7 mouse cellular contexts compared by ENCODE assay signal in the genomic region with DNA sequence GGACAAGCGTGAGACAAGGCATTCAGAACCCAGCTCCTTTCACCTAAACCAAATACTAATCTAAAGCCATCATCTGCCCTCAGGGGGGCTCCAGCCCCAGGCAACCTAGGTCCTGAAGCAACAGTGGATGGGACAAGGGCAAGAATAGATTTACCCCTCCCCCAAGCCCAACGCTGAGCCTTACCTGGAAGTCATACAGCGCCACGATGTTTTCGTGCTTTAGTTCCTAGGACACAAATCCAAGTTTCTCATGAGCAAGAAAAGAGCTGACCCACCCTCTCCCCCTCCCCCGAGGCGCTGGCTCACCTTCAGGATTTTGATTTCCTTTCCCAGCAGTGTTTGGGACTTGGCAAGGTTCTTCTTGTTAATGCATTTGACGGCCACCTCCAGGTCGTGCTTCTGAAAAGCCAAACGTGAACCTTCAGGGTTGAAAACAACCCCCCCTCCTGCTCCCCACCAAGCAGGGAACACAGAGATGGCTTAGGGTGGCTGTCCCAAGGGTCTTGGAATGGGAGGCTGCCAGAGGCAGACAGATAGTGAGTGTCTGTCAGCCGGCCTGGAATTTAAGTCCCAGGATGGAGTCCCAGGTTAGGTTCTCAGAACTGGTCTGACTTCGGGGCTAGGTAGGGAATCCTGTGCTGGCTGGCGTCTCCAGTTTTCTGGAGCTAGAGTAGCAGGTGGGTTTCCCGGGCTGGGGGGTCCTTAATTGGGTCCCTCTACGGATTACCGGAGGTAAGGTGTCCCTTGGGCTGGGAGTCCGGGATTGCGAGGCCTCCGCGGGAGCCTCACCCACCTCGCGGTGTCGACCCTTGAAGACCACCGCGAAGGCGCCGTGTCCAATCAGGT. TPM values are rescaled to one million over a fixed set of nuclear protein-coding genes. Genes with fewer than 3 reads are reported as not detected.
A peak's percentile ranks its signal among the peaks of the same experiment; 100 is the strongest.
DNase-seq lines count a peak whose midpoint lies in the region; ATAC-seq and TF ChIP-seq lines count a peak whose summit lies in the region.

No protein-coding gene starts in this region.

- no peak for TF ChIP-seq EP300 in CH12.LX (IDR thresholded peaks at IDR 0.05; ENCODE audit: low read length)

- dilution Hi-C loops in CH12.LX (cut with MboI; ENCODE audit: extremely low pct_ligation_motif_present, extremely low pct_unique_long_range_greater_than_20kb, low sequenced_read_pairs) = no loop called here

- H3K9ac ChIP-seq in CH12.LX (ENCODE audit: insufficient read depth, low read depth) = peak overlapping the region; percentile 88
- peak overlapping the region; percentile 92 for H3K9ac ChIP-seq in heart, embryonic 12.5 days
- H3K9ac ChIP-seq in kidney, embryonic 16.5 days (replicated peaks; ENCODE audit: low read length) = peak overlapping the region; percentile 93

- DNase-seq in 416B (ENCODE audit: low read depth) (peak; percentile 28), CH12.LX (ENCODE audit: extremely low read depth) (no peak)
- DNase-seq in cerebellum, postnatal 25 days = peak; percentile 48 to 55
- DNase-seq in thymus, adult 18-20 months = peak; percentile 25 to 45

- in situ Hi-C loops in CH12.LX (cut with MboI; ENCODE audit: low pct_ligation_motif_present, low pct_unique_long_range_greater_than_20kb, low sequenced_read_pairs) = no loop called here

- H3K79me2 ChIP-seq in CH12.LX (replicated peaks; ENCODE audit: control insufficient read depth, extremely low read depth, insufficient read depth, poor library complexity, severe bottlenecking) = 0 out of 2 replicates have a peak, but pooled peaks cover 4% of the 10 kb centered on the region
- H3K79me2 ChIP-seq in macrophage (ENCODE audit: inconsistent target) = peaks cover 33% of the 10 kb centered on the region; the same call in 1 of the 2 replicates

- H3K4me3 ChIP-seq in CH12.LX (replicated peaks in 1 of 3; ENCODE audit: low read depth in 2 of 3, low read length in 2 of 3, poor library complexity in 1 of 3) (peak overlapping the region; percentile 55 to 95 (median 79)), macrophage (ENCODE audit: inconsistent target) (peak overlapping the region; percentile 58)
- H3K4me3 ChIP-seq in heart, embryonic 12.5 days = peak overlapping the region; percentile 86
- peak overlapping the region; percentile 87 for H3K4me3 ChIP-seq in kidney, embryonic 16.5 days (ENCODE audit: low read length)

- no peak for ATAC-seq in heart, embryonic 12.5 days (ENCODE audit: insufficient number of reproducible peaks, low FRiP score)
- ATAC-seq in kidney, embryonic 16.5 days (ENCODE audit: low FRiP score, low TSS enrichment) = no peak; the same call in 1 of the 2 replicates

- H3K27me3 ChIP-seq in CH12.LX (replicated peaks) = no peaks in the 10 kb centered on the region
- H3K27me3 ChIP-seq in heart, embryonic 12.5 days (replicated peaks) = no peaks in the 10 kb centered on the region
- no peaks in the 10 kb centered on the region for H3K27me3 ChIP-seq in kidney, embryonic 16.5 days (ENCODE audit: insufficient read depth, low read length)

- H3K9me3 ChIP-seq in CH12.LX (replicated peaks; ENCODE audit: low read length) = no peaks in the 10 kb centered on the region
- H3K9me3 ChIP-seq in heart, embryonic 12.5 days (replicated peaks) = no peaks in the 10 kb centered on the region
- H3K9me3 ChIP-seq in kidney, embryonic 16.5 days (ENCODE audit: low read length) = no peaks in the 10 kb centered on the region

- TF ChIP-seq CTCF in CH12.LX (conservative IDR thresholded peaks at IDR 0.05 in 1 of 2, IDR thresholded peaks at IDR 0.05 in 1 of 2; ENCODE audit: low read depth in 2 of 2, low read length in 2 of 2) = no peak

- peaks cover 16 to 39% of the 10 kb centered on the region in 2 experiments for H3K4me1 ChIP-seq in CH12.LX (ENCODE audit: control insufficient read depth in 1 of 2, insufficient read depth in 2 of 2)
- peaks cover 24% of the 10 kb centered on the region for H3K4me1 ChIP-seq in heart, embryonic 12.5 days (replicated peaks)
- peaks cover 18% of the 10 kb centered on the region for H3K4me1 ChIP-seq in kidney, embryonic 16.5 days (ENCODE audit: insufficient read depth, low read length)

- no peak for TF ChIP-seq RAD21 in CH12.LX (IDR thresholded peaks at IDR 0.05; ENCODE audit: low read depth, low read length)

- H3K36me3 ChIP-seq in CH12.LX (replicated peaks in 1 of 2; ENCODE audit: control insufficient read depth in 1 of 2, insufficient read depth in 1 of 2, low read length in 1 of 2) = peaks cover 0 to 20% of the 10 kb centered on the region in 2 experiments
- H3K36me3 ChIP-seq in heart, embryonic 12.5 days = 0 out of 2 replicates have a peak, but pooled peaks cover 3% of the 10 kb centered on the region
- H3K36me3 ChIP-seq in kidney, embryonic 16.5 days (ENCODE audit: insufficient read depth, low read length) = no peaks in the 10 kb centered on the region
- H3K36me3 ChIP-seq in macrophage (ENCODE audit: inconsistent target) = peaks cover 19% of the 10 kb centered on the region; the same call in 1 of the 2 replicates

- H3K27ac ChIP-seq in CH12.LX (ENCODE audit: insufficient read depth, low read depth) = no peak overlapping the region
- peak overlapping the region; percentile 81 for H3K27ac ChIP-seq in heart, embryonic 12.5 days (ENCODE audit: poor library complexity, severe bottlenecking)
- peak overlapping the region; percentile 77 for H3K27ac ChIP-seq in kidney, embryonic 16.5 days (ENCODE audit: low read length)
- peak overlapping the region; percentile 78 for H3K27ac ChIP-seq in macrophage

- peak overlapping the region; percentile 92 for H3K4me2 ChIP-seq in CH12.LX (ENCODE audit: insufficient read depth, low read depth, poor library complexity, severe bottlenecking)
- H3K4me2 ChIP-seq in heart, embryonic 12.5 days = peak overlapping the region; percentile 91
- H3K4me2 ChIP-seq in kidney, embryonic 16.5 days (replicated peaks; ENCODE audit: low read depth, low read length) = peak overlapping the region; percentile 94

- no peak for TF ChIP-seq POLR2A in CH12.LX (IDR thresholded peaks at IDR 0.05; ENCODE audit: low read depth, low read length)

- 1% methylated on average over 27 of the region's 27 CpGs for WGBS in heart, embryonic 12.5 days
- under 1% methylated on average over 27 of the region's 27 CpGs for WGBS in kidney, embryonic 16.5 days
- 3% methylated on average over 27 of the region's 27 CpGs for WGBS in macrophage (ENCODE audit: missing documents)

RNA-seq across cellular contexts. Expression of a gene that starts 0.9 kb away (rescaled TPM):
- 6.3 and 8.4 TPM in 2 replicates for total RNA-seq in CH12.LX (2012; rRNA removed)
- total RNA-seq in CH12.LX (2014; rRNA removed) = 2.4 and 2.7 TPM in 2 replicates
- 10.0 and 13.6 TPM in 2 replicates for polyA plus RNA-seq in CH12.LX (2012; ENCODE audit: insufficient read length, low read depth)
- 17.4 TPM in 2 replicates for polyA plus RNA-seq in heart, embryonic 12.5 days (2016; fragmentation: Nextera tagmentation; extraction: Ambion mirVana)
- polyA plus RNA-seq in kidney, embryonic 16.5 days (2015; fragmentation: Nextera tagmentation; extraction: Ambion mirVana) = 18.6 and 19.5 TPM in 2 replicates
- total RNA-seq in macrophage (2018; cell fraction: chromatin; rRNA removed) = 100 to 1,000 TPM in 8 of 26 experiments, 10 to 100 TPM in 18; 34.8 to 152 (median 77.9) TPM
- 10 to 100 TPM; 11.7 to 33.5 (median 17.2) TPM for total RNA-seq in macrophage (2018; cell fraction: cytosol; rRNA removed)
- 10 to 100 TPM; 13.5 to 95.7 (median 32.3) TPM for total RNA-seq in macrophage (2018; cell fraction: nucleus; rRNA removed)
- polyA plus RNA-seq in macrophage (2018) = 9.6 to 23.9 TPM (median 15.4 TPM) in 3 replicates

RNA-seq across cellular contexts. Expression of a gene that starts 28.6 kb away (rescaled TPM):
- total RNA-seq in CH12.LX (2012; rRNA removed) (84.6 and 99.3 TPM in 2 replicates), CH12.LX (2014; rRNA removed) (54.4 and 59.1 TPM in 2 replicates)
- polyA plus RNA-seq in CH12.LX (2012; ENCODE audit: insufficient read length, low read depth) (72.4 and 93.1 TPM in 2 replicates), macrophage (2018) (14.8 to 27.1 TPM (median 18.1 TPM) in 3 replicates)
- polyA plus RNA-seq in heart, embryonic 12.5 days (2016; fragmentation: Nextera tagmentation; extraction: Ambion mirVana) = 33.8 and 37.8 TPM in 2 replicates
- polyA plus RNA-seq in kidney, embryonic 16.5 days (2015; fragmentation: Nextera tagmentation; extraction: Ambion mirVana) = 44.4 and 45.1 TPM in 2 replicates
- 10 to 100 TPM in 25 of 26 experiments, 1 to 10 TPM in 1; 9.2 to 29.5 (median 19.7) TPM for total RNA-seq in macrophage (2018; cell fraction: chromatin; rRNA removed)
- 10 to 100 TPM; 12.5 to 21.4 (median 17.6) TPM for total RNA-seq in macrophage (2018; cell fraction: cytosol; rRNA removed)
- 10 to 100 TPM in 25 of 26 experiments, 1 to 10 TPM in 1; 8.9 to 39.1 (median 18.0) TPM for total RNA-seq in macrophage (2018; cell fraction: nucleus; rRNA removed)

RNA-seq across cellular contexts. Expression of a gene that starts 30.5 kb away (rescaled TPM):
- 39.3 and 59.5 TPM in 2 replicates for total RNA-seq in CH12.LX (2012; rRNA removed)
- total RNA-seq in CH12.LX (2014; rRNA removed) = 51.9 and 64.0 TPM in 2 replicates
- 26.5 and 28.2 TPM in 2 replicates for polyA plus RNA-seq in CH12.LX (2012; ENCODE audit: insufficient read length, low read depth)
- 32.3 and 33.4 TPM in 2 replicates for polyA plus RNA-seq in heart, embryonic 12.5 days (2016; fragmentation: Nextera tagmentation; extraction: Ambion mirVana)
- polyA plus RNA-seq in kidney, embryonic 16.5 days (2015; fragmentation: Nextera tagmentation; extraction: Ambion mirVana) = 32.1 and 35.3 TPM in 2 replicates
- 10 to 100 TPM in 11 of 26 experiments, 1 to 10 TPM in 11, not detected in 4; 2.3 to 43.3 (median 10.1) TPM for total RNA-seq in macrophage (2018; cell fraction: chromatin; rRNA removed)
- total RNA-seq in macrophage (2018; cell fraction: cytosol; rRNA removed) = 10 to 100 TPM; 27.7 to 74.0 (median 40.6) TPM
- 10 to 100 TPM in 14 of 26 experiments, 1 to 10 TPM in 12; 2.1 to 29.6 (median 10.4) TPM for total RNA-seq in macrophage (2018; cell fraction: nucleus; rRNA removed)
- 32.2 to 52.4 TPM (median 43.3 TPM) in 3 replicates for polyA plus RNA-seq in macrophage (2018)

RNA-seq across cellular contexts. Expression of a gene that starts 30.7 kb away (rescaled TPM):
- 22.5 and 27.6 TPM in 2 replicates for total RNA-seq in CH12.LX (2012; rRNA removed)
- 41.6 and 43.8 TPM in 2 replicates for total RNA-seq in CH12.LX (2014; rRNA removed)
- polyA plus RNA-seq in CH12.LX (2012; ENCODE audit: insufficient read length, low read depth) = 18.7 and 25.0 TPM in 2 replicates
- 18.4 and 19.4 TPM in 2 replicates for polyA plus RNA-seq in heart, embryonic 12.5 days (2016; fragmentation: Nextera tagmentation; extraction: Ambion mirVana)
- polyA plus RNA-seq in kidney, embryonic 16.5 days (2015; fragmentation: Nextera tagmentation; extraction: Ambion mirVana) = 32.8 and 36.7 TPM in 2 replicates
- 10 to 100 TPM in 16 of 26 experiments, 1 to 10 TPM in 10; 1.8 to 51.7 (median 22.4) TPM for total RNA-seq in macrophage (2018; cell fraction: chromatin; rRNA removed)
- 10 to 100 TPM in 25 of 26 experiments, 1 to 10 TPM in 1; 9.4 to 27.0 (median 18.0) TPM for total RNA-seq in macrophage (2018; cell fraction: cytosol; rRNA removed)
- total RNA-seq in macrophage (2018; cell fraction: nucleus; rRNA removed) = 10 to 100 TPM in 17 of 26 experiments, 1 to 10 TPM in 9; 3.2 to 38.0 (median 15.6) TPM
- 21.7 to 24.4 TPM (median 24.0 TPM) in 3 replicates for polyA plus RNA-seq in macrophage (2018)

RNA-seq across cellular contexts. Expression of a gene that starts 38.5 kb away (rescaled TPM):
- total RNA-seq in CH12.LX (2012; rRNA removed) (28.6 and 30.9 TPM in 2 replicates), CH12.LX (2014; rRNA removed) (12.1 and 13.3 TPM in 2 replicates)
- polyA plus RNA-seq in CH12.LX (2012; ENCODE audit: insufficient read length, low read depth) (41.1 and 55.8 TPM in 2 replicates), macrophage (2018) (24.9 to 26.4 TPM (median 26.3 TPM) in 3 replicates)
- polyA plus RNA-seq in heart, embryonic 12.5 days (2016; fragmentation: Nextera tagmentation; extraction: Ambion mirVana) = 32.1 and 32.7 TPM in 2 replicates
- 49.2 and 55.6 TPM in 2 replicates for polyA plus RNA-seq in kidney, embryonic 16.5 days (2015; fragmentation: Nextera tagmentation; extraction: Ambion mirVana)
- 100 to 1,000 TPM; 121 to 344 (median 189) TPM for total RNA-seq in macrophage (2018; cell fraction: chromatin; rRNA removed)
- 10 to 100 TPM; 32.7 to 65.2 (median 42.6) TPM for total RNA-seq in macrophage (2018; cell fraction: cytosol; rRNA removed)
- 100 to 1,000 TPM in 23 of 26 experiments, 10 to 100 TPM in 3; 90.4 to 232 (median 124) TPM for total RNA-seq in macrophage (2018; cell fraction: nucleus; rRNA removed)
